Mouse (Mus musculus) spleen, adult 12 weeks (tissue): ENCODE data around the gene Srp14.

Experiments used
- DNase-seq: peaks from one replicate; pipeline ENCODE4 v3.0.0; 2022; ENCODE audit warnings: low spot score

Srp14 gene

GRCm38 (mm10) chr2:118490241-118491091 lies 11.0 kb upstream of the Srp14 start:
- DNase-seq: no peak

GRCm38 (mm10) chr2:118487806-118488205 lies 8.3 kb upstream of the Srp14 start:
- no peak for DNase-seq

- peak; percentile 65 for DNase-seq
Measured at GRCm38 (mm10) chr2:118486933-118487332, 7.4 kb upstream of the Srp14 start.

GRCm38 (mm10) chr2:118485415-118485814 lies 5.9 kb upstream of the Srp14 start:
- no peak for DNase-seq

- no peak for DNase-seq
Measured at GRCm38 (mm10) chr2:118484386-118484898, 4.9 kb upstream of the Srp14 start.

GRCm38 (mm10) chr2:118483032-118483431 lies 3.5 kb upstream of the Srp14 start:
- DNase-seq: no peak

- no peak for DNase-seq
Measured at GRCm38 (mm10) chr2:118480886-118481285, 1.4 kb upstream of the Srp14 start.

- no peak for DNase-seq
Measured at GRCm38 (mm10) chr2:118478833-118479549, 520 bp downstream of the Srp14 start.

- DNase-seq: no peak
Measured at GRCm38 (mm10) chr2:118468354-118468753, 11.2 kb downstream of the Srp14 start.

GRCm38 (mm10) chr2:118466601-118467000 lies 12.9 kb downstream of the Srp14 start:
- no peak for DNase-seq

- no peak for DNase-seq
Measured at GRCm38 (mm10) chr2:118465894-118466293, 13.6 kb downstream of the Srp14 start.

- DNase-seq: no peak
Measured at GRCm38 (mm10) chr2:118464450-118464849, 15.1 kb downstream of the Srp14 start.

GRCm38 (mm10) chr2:118463480-118463879 lies 16.0 kb downstream of the Srp14 start:
- no peak for DNase-seq

GRCm38 (mm10) chr2:118461480-118462165 lies 17.9 kb downstream of the Srp14 start:
- DNase-seq: no peak

GRCm38 (mm10) chr2:118457463-118458261 lies 21.8 kb downstream of the Srp14 start:
- DNase-seq: no peak

- no peak for DNase-seq
Measured at GRCm38 (mm10) chr2:118457029-118457428, 22.5 kb downstream of the Srp14 start.

GRCm38 (mm10) chr2:118451056-118451455 lies 28.5 kb downstream of the Srp14 start:
- DNase-seq: no peak

GRCm38 (mm10) chr2:118448181-118448580 lies 31.3 kb downstream of the Srp14 start:
- DNase-seq: no peak

- no peak for DNase-seq
Measured at GRCm38 (mm10) chr2:118445696-118446674, 33.5 kb downstream of the Srp14 start.

- no peak for DNase-seq
Measured at GRCm38 (mm10) chr2:118442723-118443122, 36.8 kb downstream of the Srp14 start.
